Mouse (Mus musculus) T-helper 1 cell (primary cell): ENCODE measurements around the gene Slc35f2.

Experiments used
- in situ Hi-C: fragments of 300-600 bp; cut with MboI, MseI; formaldehyde crosslinking; loops from one replicate; pipeline ENCODE4 v1.15.1; 2025; ENCODE audit warnings: high pct_unique_total_duplicates

Slc35f2 gene

GRCm38 (mm10) chr9:53829081-53829865 lies 57.9 kb downstream of the Slc35f2 start:
- in situ Hi-C loops: loop anchor here (5.0 to 10.0 kb wide), 3 partner anchors 74 to 1476 kb away; no protein-coding TSS in a partner anchor

DNA sequence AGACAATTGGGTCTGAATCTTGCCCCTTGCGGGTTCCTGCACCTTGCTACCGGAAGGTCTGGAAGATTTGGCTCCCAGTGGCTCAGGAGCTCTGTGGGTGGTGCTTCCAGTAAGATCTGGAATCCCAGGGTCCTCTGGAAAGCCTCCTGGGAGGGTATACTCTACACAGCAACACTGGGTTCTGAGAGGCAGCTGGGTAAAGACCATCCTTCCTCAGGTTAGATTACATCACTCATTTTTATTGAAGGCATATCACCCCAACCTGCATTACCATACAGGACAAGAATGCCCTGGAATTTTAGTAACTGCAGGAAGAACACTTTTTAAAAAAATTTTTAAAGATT lies 58.5 kb downstream of the Slc35f2 start:
- in situ Hi-C loops: loop anchor here (5.0 to 10.0 kb wide), 3 partner anchors 75 to 1475 kb away; no protein-coding TSS in a partner anchor

DNA sequence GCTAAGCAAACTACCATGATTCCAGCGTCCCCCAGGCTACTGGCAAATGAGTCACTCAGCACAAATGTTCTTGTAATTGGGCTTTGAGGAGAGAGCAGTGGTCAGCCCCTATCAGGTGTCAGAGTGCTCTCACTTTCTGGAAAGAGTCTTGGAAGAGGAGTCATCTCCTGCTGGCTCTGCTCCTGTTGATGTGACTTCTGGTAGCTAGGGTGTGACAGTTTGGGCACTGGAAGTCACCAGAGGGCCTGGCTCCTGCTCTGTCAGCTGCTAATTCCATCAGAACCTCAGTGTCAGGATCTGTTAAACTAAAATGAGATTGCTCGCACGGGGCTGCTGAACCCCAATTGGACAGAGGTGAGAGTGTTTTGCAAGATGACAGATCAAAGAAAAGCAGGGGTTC lies 63.7 kb downstream of the Slc35f2 start:
- in situ Hi-C loops: no loop called here

DNA sequence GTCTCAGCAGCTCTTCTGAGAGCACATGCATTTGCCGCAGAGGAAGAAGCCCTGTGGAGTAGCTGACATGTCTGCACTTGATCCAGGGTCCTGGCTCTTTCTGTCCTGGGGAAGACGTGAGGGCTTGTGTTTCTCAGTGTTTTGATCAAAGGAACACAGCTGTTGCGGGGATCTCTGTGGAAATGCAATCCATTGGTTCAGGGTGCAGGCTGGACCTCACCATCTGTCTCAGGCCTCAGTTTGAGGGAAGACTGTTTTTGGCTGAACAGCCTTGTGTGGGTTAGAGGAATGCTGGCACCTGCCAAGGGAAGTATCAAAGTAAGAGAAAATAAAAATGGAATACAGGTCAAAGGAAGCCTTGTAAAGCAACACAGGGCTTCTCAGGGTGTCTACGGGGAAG lies 64.6 kb downstream of the Slc35f2 start:
- in situ Hi-C loops: no loop called here

DNA sequence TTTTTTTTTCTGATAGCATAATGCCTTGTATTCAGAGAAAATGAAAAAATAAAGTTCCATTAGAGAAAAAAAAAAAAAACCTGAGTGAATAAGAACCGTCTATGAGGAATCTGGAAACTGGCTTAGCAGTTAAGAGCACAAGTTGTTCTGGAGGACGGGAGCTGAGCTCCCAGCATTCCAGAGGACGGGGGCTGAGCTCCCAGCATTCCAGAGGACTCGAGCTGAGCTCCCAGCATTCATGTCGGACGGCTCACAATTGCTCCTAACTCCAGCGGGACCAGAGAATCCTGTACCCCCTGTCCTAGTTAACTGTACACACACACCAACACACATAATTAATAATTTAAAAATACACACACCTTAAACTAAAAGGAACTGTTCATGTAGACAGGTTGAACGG lies 67.5 kb downstream of the Slc35f2 start:
- in situ Hi-C loops: no loop called here

DNA sequence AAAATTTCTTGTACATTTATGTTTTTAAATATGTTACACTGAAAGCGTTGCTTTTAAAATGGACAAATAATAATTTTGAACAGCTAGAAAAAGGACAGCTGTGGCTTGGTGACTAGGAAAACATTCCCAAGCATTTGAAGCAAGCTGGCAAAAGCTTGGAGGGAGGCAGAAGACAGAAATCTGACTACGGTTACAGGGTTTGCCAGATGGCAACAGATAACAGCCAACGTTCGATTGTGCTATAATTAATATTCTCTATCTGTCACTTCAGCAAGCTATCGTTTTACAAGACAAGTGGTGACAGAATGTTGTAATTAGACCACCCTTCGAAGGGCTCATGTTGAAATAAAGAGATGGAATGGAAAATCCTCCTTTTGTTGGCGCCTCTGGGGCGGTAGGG lies 77.2 kb downstream of the Slc35f2 start:
- in situ Hi-C loops: no loop called here

DNA sequence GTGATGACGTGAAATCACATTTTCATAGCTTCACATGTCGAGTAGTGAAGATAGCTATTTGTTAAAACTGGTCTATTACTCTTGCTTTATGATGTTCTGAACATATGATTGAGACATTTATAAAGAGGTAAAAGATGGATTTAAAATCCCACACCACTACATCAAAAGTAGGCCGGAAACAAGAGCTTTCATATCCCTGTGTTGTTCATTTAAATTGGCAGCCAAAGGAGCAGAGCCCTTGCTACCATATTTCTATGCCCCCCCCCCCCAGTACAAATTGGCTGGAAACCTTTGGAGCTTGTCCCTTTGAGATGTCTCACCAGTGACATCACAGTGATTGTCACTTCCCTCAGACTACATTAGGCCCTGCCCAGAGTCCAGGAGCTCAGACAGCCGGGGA lies 78.5 kb downstream of the Slc35f2 start, which contains the start of gene Sln:
Gene Sln, plus strand, starts transcription at position 301 of the 400 bp plus-strand sequence.
- in situ Hi-C loops: no loop called here

- in situ Hi-C loops: no loop called here
These were observed 80.8 kb downstream of the Slc35f2 start for GRCm38 (mm10) chr9:53852158-53852557.

GRCm38 (mm10) chr9:53853672-53854071 lies 82.3 kb downstream of the Slc35f2 start:
- in situ Hi-C loops: no loop called here

GRCm38 (mm10) chr9:53854525-53854924 lies 83.2 kb downstream of the Slc35f2 start:
- in situ Hi-C loops: no loop called here

GRCm38 (mm10) chr9:53857864-53858263 lies 86.5 kb downstream of the Slc35f2 start:
- in situ Hi-C loops: no loop called here
